Mouse (Mus musculus) retina, postnatal 7 days (tissue): ENCODE results near the gene Pfkl.
"Not testable (repeated sequence)": the region's sequence is repeated elsewhere in the genome, so short reads cannot be mapped to it uniquely, and the experiment has no call there.

ENCODE experiments used
- DNase-seq: peaks from one replicate; pipeline ENCODE4 v3.0.0-alpha.2; 2012; ENCODE audit warnings: low read depth, low spot score

The Pfkl gene

DNA sequence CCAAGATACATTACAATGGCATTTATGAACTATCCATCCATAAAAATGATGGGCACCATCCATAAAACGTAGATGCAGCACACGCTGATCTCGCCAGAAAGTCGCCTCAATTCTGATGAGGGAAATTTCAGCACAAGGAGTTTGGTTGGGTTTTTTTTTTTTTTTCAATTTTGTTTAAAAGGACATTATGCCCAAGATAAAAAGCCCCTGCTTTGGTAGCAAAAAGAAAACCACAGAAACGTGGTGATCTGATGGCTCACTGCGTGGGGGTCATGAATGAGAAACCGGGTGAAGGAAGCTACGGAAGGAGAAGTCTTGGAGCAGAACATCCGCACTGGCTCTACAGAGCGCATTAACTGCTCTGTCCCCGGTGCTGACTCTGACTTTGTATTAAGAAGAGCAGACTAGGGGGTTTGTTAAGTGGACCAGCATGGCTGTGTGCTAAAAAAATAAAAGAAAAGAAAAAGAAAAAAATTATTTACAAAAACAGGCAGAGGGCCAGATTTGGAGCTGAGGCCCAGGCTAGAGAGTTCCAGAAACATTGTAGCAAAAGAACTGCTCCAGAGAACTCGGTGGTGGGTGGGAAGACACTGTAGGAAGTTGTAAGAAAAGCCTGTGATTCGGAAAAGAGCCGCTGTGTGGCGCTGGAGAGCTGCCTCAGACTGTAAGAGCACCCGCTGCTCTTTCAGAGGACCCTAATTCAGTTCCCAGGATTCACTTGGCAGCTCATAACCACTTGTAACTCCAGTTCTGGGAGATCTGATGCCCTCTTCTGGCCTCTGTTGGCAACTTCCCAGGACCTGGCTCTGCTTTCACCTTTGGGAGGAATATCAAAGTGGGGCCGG lies 38.0 kb downstream of the Pfkl start:
- DNase-seq: no peak

DNA sequence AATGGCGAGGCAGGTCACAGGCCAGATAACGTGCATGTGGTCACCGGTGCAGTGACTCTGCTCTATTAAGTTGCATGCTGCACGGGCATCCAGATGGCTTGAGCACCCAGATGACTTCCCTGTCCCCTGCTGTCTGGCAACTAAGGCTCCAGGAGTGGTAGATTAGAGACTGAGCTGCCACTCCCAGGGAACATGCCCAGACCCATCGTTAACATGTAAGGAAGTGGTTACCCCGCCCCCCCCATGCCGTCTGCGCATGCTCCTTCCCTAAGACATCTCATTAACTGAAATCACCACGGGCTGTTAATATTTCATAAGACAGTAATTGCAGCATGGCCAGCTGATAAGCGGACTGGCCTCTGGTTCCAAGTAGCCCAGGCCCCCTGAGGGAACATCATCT lies 38.7 kb downstream of the Pfkl start:
- no peak for DNase-seq

DNA sequence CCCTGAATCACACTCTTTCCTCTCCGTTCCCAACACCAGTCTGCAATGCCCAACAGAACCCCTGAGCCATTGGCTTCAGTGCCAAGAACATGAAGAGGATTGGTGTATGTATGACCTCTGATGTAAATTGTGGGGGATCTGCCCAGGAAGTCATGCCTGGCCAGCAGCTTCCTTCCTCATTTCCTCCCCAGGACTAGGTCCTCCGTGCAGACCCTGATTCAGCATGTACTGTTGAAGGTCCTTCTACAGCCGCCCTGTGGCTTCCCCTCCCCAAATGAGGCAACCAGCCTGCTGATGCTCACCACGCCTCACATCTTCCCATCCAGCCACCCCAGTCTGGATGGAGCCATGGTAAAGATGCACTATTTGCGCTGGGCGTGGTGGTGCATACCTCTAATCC lies 39.4 kb downstream of the Pfkl start, which contains the start of gene Trpm2:
Gene Trpm2 (minus strand): TSS at position 83 of the 400 bp plus-strand sequence.
- no peak for DNase-seq

DNA sequence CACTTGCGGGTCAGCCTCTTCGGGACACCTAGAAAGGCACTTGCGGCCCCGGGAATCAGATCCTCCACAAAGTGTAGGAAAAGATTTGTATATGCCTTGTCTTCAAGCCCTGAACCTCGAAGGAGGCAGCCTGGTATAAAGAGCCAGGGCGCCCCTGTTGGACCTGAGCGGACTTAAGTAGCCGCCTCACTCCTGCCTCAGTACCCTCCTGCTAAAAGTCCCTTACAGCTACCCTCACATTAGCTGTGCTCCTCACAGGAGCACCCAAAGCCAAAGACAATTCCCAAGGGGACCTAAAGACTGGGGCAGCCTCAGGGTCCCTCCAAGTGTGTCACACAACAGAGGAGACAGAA lies 39.9 kb downstream of the Pfkl start:
- no peak for DNase-seq

DNA sequence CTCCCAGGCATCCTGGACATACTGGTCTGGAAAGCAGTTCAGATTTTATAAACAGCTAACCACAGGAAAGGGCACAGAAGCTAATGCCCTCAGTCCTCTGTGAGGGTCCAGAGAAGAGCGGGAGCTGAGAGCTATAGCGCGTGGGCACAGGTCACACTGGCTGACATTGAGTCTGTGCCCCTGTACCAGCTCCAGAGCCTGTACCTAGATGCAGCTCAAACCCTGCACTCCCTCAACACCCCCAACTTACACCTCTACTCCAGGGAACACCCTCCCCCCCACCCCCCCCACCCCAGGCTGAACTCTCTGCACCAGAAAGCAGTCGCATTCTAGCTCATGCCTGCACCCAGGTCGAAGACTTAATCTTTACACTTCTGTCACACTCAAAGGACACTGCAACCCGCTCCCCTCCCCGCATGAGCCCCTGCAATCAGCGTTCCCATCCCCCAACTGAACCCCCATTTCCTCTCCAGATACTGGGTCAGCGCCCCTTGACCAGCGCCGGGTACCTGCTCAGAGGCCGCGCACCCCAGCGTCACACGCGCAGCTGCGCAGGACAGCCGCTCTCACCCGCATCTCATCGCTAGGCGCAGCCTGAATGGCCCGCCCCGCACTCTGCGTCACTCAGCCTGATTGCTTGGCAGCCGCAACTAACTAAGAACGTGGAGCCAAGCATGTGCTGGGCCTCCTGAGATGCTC lies 40.5 kb downstream of the Pfkl start:
- no peak for DNase-seq

DNA sequence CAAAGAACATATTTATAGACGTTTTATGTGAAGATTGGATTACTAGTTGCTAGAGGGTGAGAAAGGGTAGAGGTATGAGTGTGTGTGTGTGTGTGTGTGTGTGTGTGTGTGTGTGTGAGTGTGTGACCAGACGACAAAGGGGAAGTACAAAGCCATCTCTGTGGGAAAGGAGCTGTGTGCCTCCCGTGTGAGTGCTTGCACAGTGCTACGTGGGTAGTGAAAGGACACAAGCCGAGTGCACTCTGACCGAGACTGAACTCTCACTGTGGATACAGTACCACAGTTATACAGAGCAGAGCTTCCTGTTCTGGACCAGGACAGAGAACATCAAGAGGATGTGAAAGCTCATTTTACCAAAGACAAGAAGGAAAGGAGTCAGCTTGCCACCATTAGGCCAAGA lies 45.9 kb downstream of the Pfkl start:
- no peak for DNase-seq

DNA sequence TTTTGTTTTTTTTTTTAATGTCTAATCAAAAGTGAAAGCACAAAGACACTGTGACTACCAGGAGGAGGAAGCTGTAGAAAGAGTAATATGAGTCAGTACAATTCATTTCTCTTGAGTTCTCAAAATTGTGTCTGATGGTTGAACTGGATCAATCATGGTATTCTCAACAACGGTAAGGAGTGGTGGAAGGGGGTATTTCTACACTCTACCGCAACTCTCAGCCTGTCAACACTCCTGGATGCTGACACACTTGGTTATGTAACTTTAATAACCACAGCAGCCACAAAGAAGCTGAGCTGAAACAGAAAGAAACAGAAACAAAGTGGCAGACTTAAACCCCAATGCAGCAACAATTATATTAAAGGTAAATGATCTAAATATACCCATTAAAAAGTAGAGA lies 47.2 kb downstream of the Pfkl start:
- no peak for DNase-seq

DNA sequence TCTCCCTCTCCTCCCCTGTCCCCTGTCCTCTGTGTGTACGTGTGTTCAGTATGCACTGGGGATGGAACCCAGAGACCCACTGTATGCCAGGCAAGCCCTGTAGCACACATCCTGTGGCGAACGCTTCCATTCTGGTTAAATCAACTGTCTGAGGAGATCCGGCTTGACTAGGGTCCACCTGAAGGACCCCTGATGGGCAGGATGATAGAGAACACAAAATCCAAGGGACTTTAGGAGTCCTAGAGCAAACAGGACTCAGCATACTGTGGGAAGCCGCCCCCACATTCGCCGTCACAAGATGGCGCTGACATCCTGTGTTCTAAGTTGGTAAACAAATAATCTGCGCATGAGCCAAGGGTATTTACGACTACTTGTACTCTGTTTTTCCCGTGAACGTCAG lies 59.4 kb downstream of the Pfkl start:
- not testable (repeated sequence) for DNase-seq

DNA sequence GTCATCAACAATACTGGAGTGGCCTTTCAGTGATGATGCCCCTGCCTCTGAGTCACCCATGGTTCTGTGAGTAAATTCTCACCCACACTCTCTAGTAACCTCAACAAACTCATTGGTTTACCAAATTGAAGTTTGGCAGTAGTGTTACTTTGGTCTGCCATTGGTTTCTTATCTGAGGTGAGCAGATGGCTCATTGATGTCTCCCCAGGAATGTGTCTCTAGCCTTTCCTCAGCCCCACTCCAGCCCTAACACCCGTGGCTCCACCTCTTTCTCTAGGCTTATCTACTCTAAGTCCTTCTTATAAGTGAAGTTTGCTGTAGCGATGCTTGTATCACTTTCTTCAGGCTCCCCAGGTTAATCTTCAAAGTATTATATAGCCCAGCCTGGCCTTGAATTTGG lies 70.2 kb downstream of the Pfkl start:
- DNase-seq: no peak
